Mouse (Mus musculus): ENCODE results near the gene Vmn1r137.
"Not testable (repeated sequence)": the region's sequence is repeated elsewhere in the genome, so short reads cannot be mapped to it uniquely, and the experiment has no call there.

The Vmn1r137 gene

GRCm38 (mm10) chr7:21994287-21994686 lies at the start of gene Vmn1r137:
Gene Vmn1r137, plus strand, starts transcription at chr7:21994587.
- not testable (repeated sequence) for DNase-seq (ENCODE audit: low read depth, low spot score)

- not testable (repeated sequence) for DNase-seq (ENCODE audit: low read depth, low spot score)
Observed at GRCm38 (mm10) chr7:22028797-22029196, 34.4 kb downstream of the Vmn1r137 start, which contains the start of gene Vmn1r138. Gene Vmn1r138, minus strand, starts transcription at chr7:22028897.
